Mouse (Mus musculus) MEL (cell line): ENCODE data around the gene Gas7. TPM values are rescaled to one million over a fixed set of nuclear protein-coding genes. Genes with fewer than 3 reads are reported as not detected.

Experiments used
- DNase-seq: peaks from one replicate; pipeline ENCODE4 v3.0.0; 2011; ENCODE audit warnings: low read depth, low spot score
- H3K27ac ChIP-seq: 2 replicates; pipeline ENCODE4 v1.5.1; 2012; ENCODE audit warnings: low read depth, mild to moderate bottlenecking, control low read depth, low read length, moderate library complexity; ENCODE audit not compliant: control insufficient read depth
- H3K27me3 ChIP-seq, 2 experiments: fragments of 150-350 bp in 1 of 2; sonication (generic) in 1 of 2; 2 replicates each; pipeline ENCODE4 v1.6.1; 2012; ENCODE audit warnings: low read length in 2 of 2, mild to moderate bottlenecking in 2 of 2, improper control_type of control experiment in 1 of 2, moderate library complexity in 1 of 2; ENCODE audit not compliant: insufficient read depth in 2 of 2, control insufficient read depth in 1 of 2
- H3K36me3 ChIP-seq, 2 experiments: 2 replicates each; pipeline ENCODE4 v1.6.1; 2012 to 2014; ENCODE audit warnings: low read length in 2 of 2, improper control_type of control experiment in 1 of 2, inconsistent platforms in 1 of 2, mild to moderate bottlenecking in 1 of 2; ENCODE audit not compliant: insufficient read depth in 2 of 2, control insufficient read depth in 1 of 2
- H3K4me1 ChIP-seq, 2 experiments: fragments of 150-350 bp in 1 of 2; sonication (generic) in 1 of 2; 2 replicates each; pipeline ENCODE4 v1.6.1; 2012; ENCODE audit warnings: low read length in 2 of 2, improper control_type of control experiment in 1 of 2, mild to moderate bottlenecking in 1 of 2; ENCODE audit not compliant: insufficient read depth in 2 of 2, control insufficient read depth in 1 of 2
- H3K4me3 ChIP-seq, 2 experiments: fragments of 150-350 bp in 1 of 2; sonication (generic) in 1 of 2; 2 replicates each; pipeline ENCODE4 v1.5.1; 2012; ENCODE audit warnings: low read depth in 2 of 2, low read length in 2 of 2, mild to moderate bottlenecking in 2 of 2, moderate library complexity in 2 of 2, control low read depth in 1 of 2, improper control_type of control experiment in 1 of 2; ENCODE audit not compliant: control insufficient read depth in 1 of 2, insufficient read depth in 1 of 2
- H3K79me2 ChIP-seq: 2 replicates; pipeline ENCODE4 v1.6.1; 2012; ENCODE audit warnings: mild to moderate bottlenecking, low read length, moderate library complexity; ENCODE audit not compliant: control insufficient read depth, poor library complexity, insufficient read depth
- H3K9ac ChIP-seq: 2 replicates; pipeline ENCODE4 v1.6.1; 2012; ENCODE audit warnings: low read depth, mild to moderate bottlenecking, control low read depth, low read length, moderate library complexity; ENCODE audit not compliant: control insufficient read depth, poor library complexity, severe bottlenecking
- H3K9me3 ChIP-seq: fragments of 150-350 bp; sonication (generic); replicated peaks from 2 replicates; pipeline ENCODE4 v1.6.1; 2012; ENCODE audit warnings: mild to moderate bottlenecking, low read length, improper control_type of control experiment, moderate library complexity; ENCODE audit not compliant: insufficient read depth
- BHLHE40 ChIP-seq: IDR thresholded peaks from 2 replicates; pipeline ENCODE4 v1.6.1; 2012; ENCODE audit warnings: low read depth, mild to moderate bottlenecking, inconsistent platforms, low read length, improper control_type of control experiment, borderline replicate concordance
- CHD1 ChIP-seq: IDR thresholded peaks from 2 replicates; pipeline ENCODE4 v1.6.1; 2012; ENCODE audit warnings: low read depth, mild to moderate bottlenecking, inconsistent platforms, low read length, improper control_type of control experiment
- CHD2 ChIP-seq: IDR thresholded peaks from 2 replicates; pipeline ENCODE4 v1.6.1; 2011; ENCODE audit warnings: low read length, improper control_type of control experiment
- CTCF ChIP-seq, 3 experiments: IDR thresholded peaks in 2 of 3; conservative IDR thresholded peaks in 1 of 3; 2 replicates each; pipeline ENCODE4 v1.5.1; 2011 to 2012; ENCODE audit warnings: low read length in 3 of 3, low read depth in 2 of 3, mild to moderate bottlenecking in 2 of 3, improper control_type of control experiment in 1 of 3, inconsistent platforms in 1 of 3, mixed read lengths in 1 of 3, moderate library complexity in 1 of 3; ENCODE audit not compliant: control insufficient read depth in 1 of 3, insufficient read depth in 1 of 3, poor library complexity in 1 of 3, severe bottlenecking in 1 of 3
- ELF1 ChIP-seq: IDR thresholded peaks from 2 replicates; pipeline ENCODE4 v1.6.1; 2014; ENCODE audit warnings: low read depth, mild to moderate bottlenecking, inconsistent platforms, low read length, improper control_type of control experiment, moderate library complexity
- EP300 ChIP-seq, 2 experiments: IDR thresholded peaks; 2 replicates each; pipeline ENCODE4 v1.6.1; 2011; ENCODE audit warnings: improper control_type of control experiment in 2 of 2, low read length in 2 of 2, low read depth in 1 of 2, mild to moderate bottlenecking in 1 of 2
- GATA1 ChIP-seq: IDR thresholded peaks from 2 replicates; pipeline ENCODE4 v1.6.1; 2011; ENCODE audit warnings: low read depth, low read length, improper control_type of control experiment
- JUND ChIP-seq: IDR thresholded peaks from 2 replicates; pipeline ENCODE4 v1.6.1; 2011; ENCODE audit warnings: low read depth, mild to moderate bottlenecking, improper control_type of control experiment, low read length
- MAFK ChIP-seq: IDR thresholded peaks from 2 replicates; pipeline ENCODE4 v1.6.1; 2011; ENCODE audit warnings: low read depth, mild to moderate bottlenecking, low read length, improper control_type of control experiment, borderline replicate concordance
- MAZ ChIP-seq: IDR thresholded peaks from 2 replicates; pipeline ENCODE4 v1.6.1; 2012; ENCODE audit warnings: low read depth, mild to moderate bottlenecking, inconsistent platforms, low read length, improper control_type of control experiment
- MXI1 ChIP-seq: IDR thresholded peaks from 2 replicates; pipeline ENCODE4 v1.6.1; 2011; ENCODE audit warnings: mild to moderate bottlenecking, low read depth, low read length, improper control_type of control experiment
- MYB ChIP-seq: IDR thresholded peaks from 2 replicates; pipeline ENCODE4 v1.6.1; 2011; ENCODE audit warnings: mild to moderate bottlenecking, low read depth, low read length, improper control_type of control experiment
- MYC ChIP-seq: IDR thresholded peaks from 2 replicates; pipeline ENCODE4 v1.6.1; 2011; ENCODE audit warnings: low read depth, mild to moderate bottlenecking, low read length, improper control_type of control experiment, moderate library complexity
- NELFE ChIP-seq: IDR thresholded peaks from 2 replicates; pipeline ENCODE4 v1.6.1; 2011; ENCODE audit warnings: low read depth, low read length, improper control_type of control experiment
- NRF1 ChIP-seq: IDR thresholded peaks from 2 replicates; pipeline ENCODE4 v1.6.1; 2014; ENCODE audit warnings: low read depth, mild to moderate bottlenecking, inconsistent platforms, low read length, improper control_type of control experiment, moderate library complexity; ENCODE audit not compliant: poor library complexity, insufficient read depth, severe bottlenecking
- POLR2A ChIP-seq, 2 experiments: IDR thresholded peaks; 2 replicates each; pipeline ENCODE4 v1.6.1; 2011 to 2012; ENCODE audit warnings: low read length in 2 of 2, mild to moderate bottlenecking in 2 of 2, control low read depth in 1 of 2, improper control_type of control experiment in 1 of 2, low read depth in 1 of 2, moderate library complexity in 1 of 2; ENCODE audit not compliant: control insufficient read depth in 1 of 2, insufficient read depth in 1 of 2, poor library complexity in 1 of 2
- POLR2AphosphoS2 ChIP-seq: IDR thresholded peaks from 2 replicates; pipeline ENCODE4 v1.6.1; 2011; ENCODE audit warnings: low read length, improper control_type of control experiment
- RAD21 ChIP-seq: IDR thresholded peaks from 2 replicates; pipeline ENCODE4 v1.6.1; 2011; ENCODE audit warnings: mild to moderate bottlenecking, low read depth, low read length, improper control_type of control experiment
- SIN3A ChIP-seq: IDR thresholded peaks from 2 replicates; pipeline ENCODE4 v1.6.1; 2012; ENCODE audit warnings: low read length, improper control_type of control experiment, inconsistent platforms
- SMC3 ChIP-seq: IDR thresholded peaks from 2 replicates; pipeline ENCODE4 v1.6.1; 2011; ENCODE audit warnings: low read depth, low read length, improper control_type of control experiment
- TAL1 ChIP-seq: IDR thresholded peaks from 2 replicates; pipeline ENCODE4 v1.6.1; 2012; ENCODE audit warnings: mild to moderate bottlenecking, inconsistent platforms, low read length, moderate library complexity, mixed read lengths
- USF1 ChIP-seq: IDR thresholded peaks from 2 replicates; pipeline ENCODE4 v1.6.1; 2014; ENCODE audit warnings: low read depth, mild to moderate bottlenecking, inconsistent platforms, low read length, improper control_type of control experiment, moderate library complexity
- ZKSCAN1 ChIP-seq: IDR thresholded peaks from 2 replicates; pipeline ENCODE4 v1.6.1; 2012; ENCODE audit warnings: low read depth, mild to moderate bottlenecking, inconsistent platforms, low read length, improper control_type of control experiment, moderate library complexity
- ZNF384 ChIP-seq: IDR thresholded peaks from 2 replicates; pipeline ENCODE4 v1.6.1; 2012; ENCODE audit warnings: low read depth, mild to moderate bottlenecking, inconsistent platforms, low read length, improper control_type of control experiment
- polyA plus RNA-seq, 2 experiments: library from polyadenylated mRNA; stranded (reverse) in 1 of 2; unstranded in 1 of 2; fragments of >175 nt in 1 of 2; fragments of >200 nt in 1 of 2; gene quantifications; 2 replicates each; pipeline versions ENCODE4 v1.2.1 to v1.2.4; 2012; ENCODE audit warnings: low replicate concordance in 2 of 2, low read depth in 1 of 2; ENCODE audit not compliant: insufficient read length in 2 of 2, insufficient read depth in 1 of 2, missing spikeins in 1 of 2
- total RNA-seq: library from RNA; depleted of rRNA; stranded (reverse); fragments of 300-350 nt; gene quantifications from 2 replicates; pipeline ENCODE4 v1.2.3, GENCODE M21; 2012

Gene Gas7
- total and polyA plus RNA-seq, 3 experiments, result 0.04 TPM; not detected in 2

- no peak for TF ChIP-seq RAD21
- no peak for TF ChIP-seq TAL1
- TF ChIP-seq MAFK, result no peak
- no peak for TF ChIP-seq MYB
Measured at GRCm38 (mm10) chr11:67559522-67559921, 104.3 kb downstream of the Gas7 start (continued).

GRCm38 (mm10) chr11:67561631-67562030 is 106.4 kb downstream of the Gas7 start:
- Histone ChIP-seq H3K4me1 (no peaks in the 10 kb centered on the region), H3K79me2 (no peaks in the 10 kb centered on the region), H3K9me3 (no peaks in the 10 kb centered on the region)

GRCm38 (mm10) chr11:67563141-67563540 is 107.9 kb downstream of the Gas7 start:
- no peaks in the 10 kb centered on the region for H3K4me1 ChIP-seq
- no peaks in the 10 kb centered on the region for H3K27me3 ChIP-seq
- TF ChIP-seq NELFE, result no peak
- no peak for TF ChIP-seq CTCF (IDR thresholded peaks at IDR 0.05 in 2 of 3, conservative IDR thresholded peaks at IDR 0.05 in 1 of 3; ENCODE audit: control insufficient read depth in 1 of 3, insufficient read depth in 1 of 3, low read depth in 2 of 3, low read length in 3 of 3, poor library complexity in 1 of 3, severe bottlenecking in 1 of 3)
- TF ChIP-seq MYB, result no peak
- TF ChIP-seq ELF1, result no peak
- no peak for TF ChIP-seq GATA1
- no peak for TF ChIP-seq USF1
- no peak for TF ChIP-seq MAZ
- TF ChIP-seq SIN3A, result no peak
- TF ChIP-seq POLR2A (IDR thresholded peaks at IDR 0.05; ENCODE audit: control insufficient read depth in 1 of 2, insufficient read depth in 1 of 2, low read depth in 1 of 2, low read length in 2 of 2, poor library complexity in 1 of 2), result no peak
- no peak for TF ChIP-seq CHD2
- TF ChIP-seq BHLHE40, result no peak
- no peak for TF ChIP-seq POLR2AphosphoS2
- TF ChIP-seq ZNF384, result no peak
- no peak for TF ChIP-seq MYC
- no peak for TF ChIP-seq MXI1
- TF ChIP-seq ZKSCAN1, result no peak
- no peak for TF ChIP-seq SMC3
- no peaks in the 10 kb centered on the region for H3K36me3 ChIP-seq
- no peak for DNase-seq
- no peak overlapping the region for H3K9ac ChIP-seq
- H3K27ac ChIP-seq, result no peak overlapping the region
- H3K9me3 ChIP-seq, result no peaks in the 10 kb centered on the region
- no peak overlapping the region for H3K4me3 ChIP-seq
- no peaks in the 10 kb centered on the region for H3K79me2 ChIP-seq

More at GRCm38 (mm10) chr11:67561631-67562030, 106.4 kb downstream of the Gas7 start:
- no peaks in the 10 kb centered on the region for H3K36me3 ChIP-seq
- TF ChIP-seq EP300 (IDR thresholded peaks at IDR 0.05; ENCODE audit: low read depth in 1 of 2, low read length in 2 of 2) (no peak), CHD1 (no peak), MXI1 (no peak), NRF1 (no peak), JUND (no peak), SIN3A (no peak), ELF1 (no peak), POLR2AphosphoS2 (no peak)
- TF ChIP-seq, all 39 proteins: peak for 0
- DNase-seq, result no peak
- H3K27ac ChIP-seq, result no peak overlapping the region
- H3K4me3 ChIP-seq, result no peak overlapping the region
- no peaks in the 10 kb centered on the region for H3K27me3 ChIP-seq
- H3K9ac ChIP-seq, result no peak overlapping the region
